Mouse (Mus musculus) macrophage (primary cell): Measurements from ENCODE around the gene Ube2q2. TPM values are rescaled to one million over a fixed set of nuclear protein-coding genes. Genes with fewer than 3 reads are reported as not detected.

Experiments
- polyA plus RNA-seq: library from polyadenylated mRNA; stranded (reverse); fragments of 250-400 nt; gene quantifications from 3 replicates; pipeline ENCODE4 v1.2.4, GENCODE M21; 2018; ENCODE audit warnings: inconsistent platforms

Ube2q2 gene
- polyA plus RNA-seq, 1 experiment from 2014 or later, result 55.3 TPM

Other genes starting within 250 kb of the Ube2q2 start
- 0.05 to 0.30 TPM (median 0.21 TPM) in 3 replicates for gene Hykk, start 231.6 kb upstream of the Ube2q2 start, polyA plus RNA-seq
- gene Psma4, start 198.1 kb upstream of the Ube2q2 start, polyA plus RNA-seq, result 158 to 208 TPM (median 197 TPM) in 3 replicates
- not detected in 3 replicates for gene AY074887, start 197.9 kb upstream of the Ube2q2 start, polyA plus RNA-seq
- not detected in 3 replicates for gene Chrna5, start 168.0 kb upstream of the Ube2q2 start, polyA plus RNA-seq
- not detected in 3 replicates for gene Chrna3, start 122.3 kb upstream of the Ube2q2 start, polyA plus RNA-seq
- gene Chrnb4, start 100.1 kb upstream of the Ube2q2 start, polyA plus RNA-seq, result not detected in 3 replicates
- 38.0 to 41.7 TPM (median 41.3 TPM) in 3 replicates for gene Fbxo22, start 60.1 kb downstream of the Ube2q2 start, polyA plus RNA-seq
- 0.30 to 1.0 TPM (median 0.40 TPM) in 3 replicates for gene Nrg4, start 178.0 kb downstream of the Ube2q2 start, polyA plus RNA-seq
- 0.10 to 0.22 TPM in 2 of 3 replicates, not detected in the other for gene Tmem266, start 178.1 kb downstream of the Ube2q2 start, polyA plus RNA-seq